Mouse (Mus musculus): Measurements from ENCODE around the gene Cebpe. TPM values are rescaled to one million over a fixed set of nuclear protein-coding genes. Genes with fewer than 3 reads are reported as not detected.

The Cebpe gene
- total and polyA plus RNA-seq, 3 experiments = 0.32 TPM; not detected in 2

- peak; percentile 81 for DNase-seq (ENCODE audit: low read depth, low spot score)
- Histone ChIP-seq H3K4me1 (ENCODE audit: control insufficient read depth in 1 of 2, insufficient read depth in 2 of 2, low read length in 2 of 2) (peaks cover 9 to 37% of the 10 kb centered on the region in 2 experiments), H3K27me3 (ENCODE audit: control insufficient read depth in 1 of 2, insufficient read depth in 2 of 2, low read length in 2 of 2) (no peaks in the 10 kb centered on the region), H3K36me3 (ENCODE audit: control insufficient read depth in 1 of 2, insufficient read depth in 2 of 2, low read length in 2 of 2) (peaks cover 0 to 21% of the 10 kb centered on the region in 2 experiments; a peak in 2 of 4 replicates), H3K27ac (ENCODE audit: control insufficient read depth, low read depth, low read length) (no peak overlapping the region), H3K9ac (ENCODE audit: control insufficient read depth, low read depth, low read length, poor library complexity, severe bottlenecking) (no peak overlapping the region), H3K9me3 (replicated peaks; ENCODE audit: insufficient read depth, low read length) (no peaks in the 10 kb centered on the region), H3K4me3 (ENCODE audit: control insufficient read depth in 1 of 2, insufficient read depth in 1 of 2, low read depth in 2 of 2, low read length in 2 of 2) (no peak overlapping the region), H3K79me2 (ENCODE audit: control insufficient read depth, insufficient read depth, low read length, poor library complexity) (no peaks in the 10 kb centered on the region)
- no peak for TF ChIP-seq MYB (IDR thresholded peaks at IDR 0.05; ENCODE audit: low read depth, low read length)
- no peak for TF ChIP-seq USF1 (IDR thresholded peaks at IDR 0.05; ENCODE audit: low read depth, low read length)
- no peak for TF ChIP-seq CHD1 (IDR thresholded peaks at IDR 0.05; ENCODE audit: low read depth, low read length)
- TF ChIP-seq NELFE (IDR thresholded peaks at IDR 0.05; ENCODE audit: low read depth, low read length) = no peak
- TF ChIP-seq MAX (IDR thresholded peaks at IDR 0.05; ENCODE audit: low read length) = no peak; the same call in 1 of the 2 replicates
- TF ChIP-seq ELF1 (IDR thresholded peaks at IDR 0.05; ENCODE audit: low read depth, low read length) = no peak
- TF ChIP-seq E2F4 (IDR thresholded peaks at IDR 0.05; ENCODE audit: borderline replicate concordance, low read depth, low read length) = no peak
- no peak for TF ChIP-seq CTCF (IDR thresholded peaks at IDR 0.05 in 2 of 3, conservative IDR thresholded peaks at IDR 0.05 in 1 of 3; ENCODE audit: control insufficient read depth in 1 of 3, insufficient read depth in 1 of 3, low read depth in 2 of 3, low read length in 3 of 3, poor library complexity in 1 of 3, severe bottlenecking in 1 of 3)
- TF ChIP-seq BHLHE40 (IDR thresholded peaks at IDR 0.05; ENCODE audit: borderline replicate concordance, low read depth, low read length) = peak; percentile 84; the same call in 1 of the 2 replicates
- TF ChIP-seq SMC3 (IDR thresholded peaks at IDR 0.05; ENCODE audit: low read depth, low read length) = no peak
- TF ChIP-seq ZMIZ1 (IDR thresholded peaks at IDR 0.05; ENCODE audit: low read depth, low read length) = no peak
- TF ChIP-seq MAZ (IDR thresholded peaks at IDR 0.05; ENCODE audit: low read depth, low read length) = no peak
- TF ChIP-seq TBP (IDR thresholded peaks at IDR 0.05; ENCODE audit: low read depth, low read length) = no peak
- TF ChIP-seq EP300 (IDR thresholded peaks at IDR 0.05; ENCODE audit: low read depth in 1 of 2, low read length in 2 of 2) = peak; percentile 23 to 58; a peak in 2 of 4 replicates
- TF ChIP-seq TCF12 (IDR thresholded peaks at IDR 0.05; ENCODE audit: low read depth, low read length) = 0 out of 2 replicates have a peak, but pooled peaks have one; percentile 20
- 0 out of 2 replicates have a peak, but pooled peaks have one; percentile 38 for TF ChIP-seq ETS1 (IDR thresholded peaks at IDR 0.05; ENCODE audit: low read depth, low read length)
- peak; percentile 30; the same call in 1 of the 2 replicates for TF ChIP-seq SIN3A (IDR thresholded peaks at IDR 0.05; ENCODE audit: low read length)
- TF ChIP-seq GATA1 (IDR thresholded peaks at IDR 0.05; ENCODE audit: low read depth, low read length) = peak; percentile 75
- no peak for TF ChIP-seq ZKSCAN1 (IDR thresholded peaks at IDR 0.05; ENCODE audit: low read depth, low read length)
Measured at GRCm38 (mm10) chr14:54746038-54746437, 34.1 kb upstream of the Cebpe start.

- H3K27ac ChIP-seq (ENCODE audit: control insufficient read depth, low read depth, low read length) = no peak overlapping the region
- no peak overlapping the region for H3K4me3 ChIP-seq (ENCODE audit: control insufficient read depth in 1 of 2, insufficient read depth in 1 of 2, low read depth in 2 of 2, low read length in 2 of 2)
- H3K27me3 ChIP-seq (ENCODE audit: control insufficient read depth in 1 of 2, insufficient read depth in 2 of 2, low read length in 2 of 2) = no peaks in the 10 kb centered on the region
- TF ChIP-seq E2F4 (IDR thresholded peaks at IDR 0.05; ENCODE audit: borderline replicate concordance, low read depth, low read length) = no peak
- TF ChIP-seq USF1 (IDR thresholded peaks at IDR 0.05; ENCODE audit: low read depth, low read length) = peak; percentile 72
- no peak for TF ChIP-seq ZMIZ1 (IDR thresholded peaks at IDR 0.05; ENCODE audit: low read depth, low read length)
- peak; percentile 21; the same call in 1 of the 2 replicates for TF ChIP-seq BHLHE40 (IDR thresholded peaks at IDR 0.05; ENCODE audit: borderline replicate concordance, low read depth, low read length)
- no peak overlapping the region for H3K9ac ChIP-seq (ENCODE audit: control insufficient read depth, low read depth, low read length, poor library complexity, severe bottlenecking)
- DNase-seq (ENCODE audit: low read depth, low spot score) = no peak
- H3K9me3 ChIP-seq (replicated peaks; ENCODE audit: insufficient read depth, low read length) = no peaks in the 10 kb centered on the region
- H3K79me2 ChIP-seq (ENCODE audit: control insufficient read depth, insufficient read depth, low read length, poor library complexity) = no peaks in the 10 kb centered on the region
- H3K36me3 ChIP-seq (ENCODE audit: control insufficient read depth in 1 of 2, insufficient read depth in 2 of 2, low read length in 2 of 2) = peaks cover 0 to 17% of the 10 kb centered on the region in 2 experiments; a peak in 2 of 4 replicates
- H3K4me1 ChIP-seq (ENCODE audit: control insufficient read depth in 1 of 2, insufficient read depth in 2 of 2, low read length in 2 of 2) = peaks cover 9 to 29% of the 10 kb centered on the region in 2 experiments
Measured at GRCm38 (mm10) chr14:54744473-54744872, 32.5 kb upstream of the Cebpe start.
